Mouse (Mus musculus): ENCODE measurements around the gene Olfr1221. TPM values are rescaled to one million over a fixed set of nuclear protein-coding genes. Genes with fewer than 3 reads are reported as not detected.
"Not testable (repeated sequence)": the region's sequence is repeated elsewhere in the genome, so short reads cannot be mapped to it uniquely, and the experiment has no call there.

Olfr1221 gene
- polyA plus RNA-seq (2014; fragmentation: Nextera tagmentation; extraction: Ambion mirVana), result not detected in 2 replicates

GRCm38 (mm10) chr2:89117183-89117582, at the start of gene Olfr1221:
Gene Olfr1221, minus strand, starts transcription at chr2:89117283.
- Histone ChIP-seq H3K4me2 (replicated peaks; ENCODE audit: low read depth, low read length) (no peak within 1 kb of the TSS), H3K9ac (replicated peaks; ENCODE audit: low read depth, low read length) (no peak within 1 kb of the TSS), H3K9me3 (ENCODE audit: control insufficient read depth, low read depth, low read length) (no peaks in the 10 kb centered on the region), H3K4me1 (ENCODE audit: control insufficient read depth, insufficient read depth, low read length) (no peaks in the 10 kb centered on the region), H3K27me3 (ENCODE audit: control insufficient read depth, insufficient read depth, low read length) (no peaks in the 10 kb centered on the region), H3K36me3 (ENCODE audit: control insufficient read depth, insufficient read depth, low read length) (no peaks in the 10 kb centered on the region), H3K4me3 (ENCODE audit: low read depth, low read length) (no peak within 1 kb of the TSS), H3K27ac (ENCODE audit: low read length) (no peak within 1 kb of the TSS)
- no peak for ATAC-seq (ENCODE audit: insufficient number of reproducible peaks, insufficient read depth, low FRiP score, low read depth)
- 75% methylated on average over 2 of the region's 2 CpGs for WGBS

DNA sequence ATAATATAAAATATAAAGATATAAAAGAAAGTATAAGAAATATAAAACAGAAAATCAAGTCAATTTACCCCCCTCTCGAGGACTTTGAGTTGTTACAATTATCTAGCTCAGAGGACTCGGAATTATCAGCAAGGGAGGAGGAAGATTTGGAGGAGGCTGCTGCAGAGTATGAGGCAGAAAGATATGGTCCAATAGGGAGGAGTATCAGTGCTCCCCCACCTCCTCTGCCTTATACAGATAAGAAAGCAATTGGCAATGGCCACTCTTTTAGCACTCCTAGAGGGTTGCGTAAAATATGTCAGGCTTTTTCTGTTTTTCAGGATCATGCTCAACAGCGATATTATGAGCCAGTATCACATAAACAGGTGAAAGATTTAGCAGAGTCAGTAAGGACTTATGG, 47.6 kb upstream of the Olfr1221 start:
- not testable (repeated sequence) for ATAC-seq (ENCODE audit: insufficient number of reproducible peaks, insufficient read depth, low FRiP score, low read depth); H3K9ac ChIP-seq (replicated peaks; ENCODE audit: low read depth, low read length); H3K27ac ChIP-seq (ENCODE audit: low read length); H3K27me3 ChIP-seq (ENCODE audit: control insufficient read depth, insufficient read depth, low read length); H3K4me3 ChIP-seq (ENCODE audit: low read depth, low read length); H3K4me2 ChIP-seq (replicated peaks; ENCODE audit: low read depth, low read length); H3K36me3 ChIP-seq (ENCODE audit: control insufficient read depth, insufficient read depth, low read length); H3K4me1 ChIP-seq (ENCODE audit: control insufficient read depth, insufficient read depth, low read length); H3K9me3 ChIP-seq (ENCODE audit: control insufficient read depth, low read depth, low read length)
- 88% methylated on average over 4 of the region's 4 CpGs for WGBS

GRCm38 (mm10) chr2:89163991-89164390, 46.9 kb upstream of the Olfr1221 start, which contains the start of gene Olfr1224-ps1:
Gene Olfr1224-ps1, minus strand, starts transcription at chr2:89164091.
- not testable (repeated sequence) for H3K4me2 ChIP-seq (replicated peaks; ENCODE audit: low read depth, low read length); H3K4me3 ChIP-seq (ENCODE audit: low read depth, low read length); H3K36me3 ChIP-seq (ENCODE audit: control insufficient read depth, insufficient read depth, low read length); H3K9ac ChIP-seq (replicated peaks; ENCODE audit: low read depth, low read length); ATAC-seq (ENCODE audit: insufficient number of reproducible peaks, insufficient read depth, low FRiP score, low read depth); H3K27me3 ChIP-seq (ENCODE audit: control insufficient read depth, insufficient read depth, low read length); H3K9me3 ChIP-seq (ENCODE audit: control insufficient read depth, low read depth, low read length); H3K27ac ChIP-seq (ENCODE audit: low read length); H3K4me1 ChIP-seq (ENCODE audit: control insufficient read depth, insufficient read depth, low read length)
- 94% methylated on average over 8 of the region's 8 CpGs for WGBS

DNA sequence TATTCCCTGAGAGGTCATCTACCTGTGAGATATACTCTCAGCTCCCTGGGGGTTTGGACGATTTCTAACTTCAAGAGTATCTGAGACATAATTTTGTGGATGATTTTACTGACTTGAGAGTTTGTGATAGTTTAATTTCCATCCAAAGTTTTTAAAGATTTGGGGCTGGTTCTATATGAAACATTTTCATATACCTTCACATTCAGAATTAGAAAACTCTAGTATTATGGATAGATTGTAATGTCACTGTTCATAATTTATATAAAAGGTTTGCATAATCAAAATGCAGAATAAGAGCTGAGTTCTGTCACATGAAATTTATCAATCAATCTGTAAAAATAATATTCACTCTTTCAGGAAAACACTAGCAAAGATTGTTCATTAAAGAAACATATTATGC, 34.4 kb upstream of the Olfr1221 start, which contains the start of gene Olfr1223:
Gene Olfr1223 (minus strand): TSS at position 101 of the 400 bp plus-strand sequence.
- no peaks in the 10 kb centered on the region for H3K27me3 ChIP-seq (ENCODE audit: control insufficient read depth, insufficient read depth, low read length)
- no peak within 1 kb of the TSS for H3K9ac ChIP-seq (replicated peaks; ENCODE audit: low read depth, low read length)
- no peaks in the 10 kb centered on the region for H3K9me3 ChIP-seq (ENCODE audit: control insufficient read depth, low read depth, low read length)
- 62% methylated on average over 1 of the region's 1 CpGs for WGBS
- no peaks in the 10 kb centered on the region for H3K4me1 ChIP-seq (ENCODE audit: control insufficient read depth, insufficient read depth, low read length)
- no peak within 1 kb of the TSS for H3K27ac ChIP-seq (ENCODE audit: low read length)
- no peak within 1 kb of the TSS for H3K4me3 ChIP-seq (ENCODE audit: low read depth, low read length)
- no peak for ATAC-seq (ENCODE audit: insufficient number of reproducible peaks, insufficient read depth, low FRiP score, low read depth)
- no peak within 1 kb of the TSS for H3K4me2 ChIP-seq (replicated peaks; ENCODE audit: low read depth, low read length)
- no peaks in the 10 kb centered on the region for H3K36me3 ChIP-seq (ENCODE audit: control insufficient read depth, insufficient read depth, low read length)

DNA sequence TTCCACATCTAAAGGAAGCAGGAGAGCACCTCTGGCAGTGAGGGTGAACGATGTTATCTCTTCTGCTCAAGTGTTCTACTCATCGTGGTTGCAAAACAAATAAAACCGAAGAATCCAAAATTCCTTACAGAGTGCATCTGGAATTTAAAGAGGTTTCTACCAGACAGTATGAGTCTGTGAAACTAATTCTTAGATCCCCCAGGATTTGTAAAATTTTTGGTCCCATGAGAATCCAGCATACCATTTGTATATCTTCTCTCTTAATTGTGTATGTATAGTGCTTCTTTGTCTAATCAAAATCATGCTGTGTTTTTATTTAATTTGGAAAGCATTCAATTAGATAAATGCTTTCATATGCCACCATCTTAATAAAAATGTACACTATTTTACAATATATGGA, 15.9 kb upstream of the Olfr1221 start, which contains the start of gene Olfr1222:
Gene Olfr1222 (minus strand): TSS at position 101 of the 400 bp plus-strand sequence.
- Histone ChIP-seq H3K4me2 (replicated peaks; ENCODE audit: low read depth, low read length) (no peak within 1 kb of the TSS), H3K4me1 (ENCODE audit: control insufficient read depth, insufficient read depth, low read length) (no peaks in the 10 kb centered on the region), H3K9me3 (ENCODE audit: control insufficient read depth, low read depth, low read length) (no peaks in the 10 kb centered on the region), H3K36me3 (ENCODE audit: control insufficient read depth, insufficient read depth, low read length) (no peaks in the 10 kb centered on the region), H3K4me3 (ENCODE audit: low read depth, low read length) (no peak within 1 kb of the TSS), H3K27ac (ENCODE audit: low read length) (no peak within 1 kb of the TSS), H3K27me3 (ENCODE audit: control insufficient read depth, insufficient read depth, low read length) (no peaks in the 10 kb centered on the region), H3K9ac (replicated peaks; ENCODE audit: low read depth, low read length) (no peak within 1 kb of the TSS)
- no peak for ATAC-seq (ENCODE audit: insufficient number of reproducible peaks, insufficient read depth, low FRiP score, low read depth)
- 64% methylated on average over 3 of the region's 3 CpGs for WGBS

DNA sequence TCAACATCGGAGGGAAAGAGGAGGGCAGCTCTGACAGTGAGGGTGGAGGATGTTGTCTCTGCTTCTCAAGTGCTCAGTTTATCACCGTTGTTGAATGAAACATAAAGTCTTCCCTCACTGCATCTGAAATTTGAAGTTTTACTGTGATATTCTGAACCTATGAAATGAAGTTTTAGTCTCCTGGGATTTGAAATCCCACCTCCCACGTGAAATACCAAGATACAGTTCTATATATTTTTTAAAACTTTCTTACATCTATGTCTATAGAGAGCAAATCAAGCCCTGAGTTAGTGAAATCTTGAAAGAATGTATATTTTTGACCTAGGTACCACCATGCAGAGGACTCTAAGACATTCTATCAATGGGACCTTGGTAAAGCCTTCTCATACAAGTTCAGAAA, 10.3 kb downstream of the Olfr1221 start, which contains the start of gene Olfr1220:
Gene Olfr1220 (minus strand): TSS at position 101 of the 400 bp plus-strand sequence.
- no peak for ATAC-seq (ENCODE audit: insufficient number of reproducible peaks, insufficient read depth, low FRiP score, low read depth)
- Histone ChIP-seq H3K27ac (ENCODE audit: low read length) (no peak within 1 kb of the TSS), H3K9me3 (ENCODE audit: control insufficient read depth, low read depth, low read length) (no peaks in the 10 kb centered on the region), H3K4me3 (ENCODE audit: low read depth, low read length) (no peak within 1 kb of the TSS), H3K27me3 (ENCODE audit: control insufficient read depth, insufficient read depth, low read length) (no peaks in the 10 kb centered on the region), H3K4me2 (replicated peaks; ENCODE audit: low read depth, low read length) (no peak within 1 kb of the TSS), H3K9ac (replicated peaks; ENCODE audit: low read depth, low read length) (no peak within 1 kb of the TSS), H3K36me3 (ENCODE audit: control insufficient read depth, insufficient read depth, low read length) (no peaks in the 10 kb centered on the region), H3K4me1 (ENCODE audit: control insufficient read depth, insufficient read depth, low read length) (no peaks in the 10 kb centered on the region)
- WGBS, result 75% methylated on average over 3 of the region's 3 CpGs

DNA sequence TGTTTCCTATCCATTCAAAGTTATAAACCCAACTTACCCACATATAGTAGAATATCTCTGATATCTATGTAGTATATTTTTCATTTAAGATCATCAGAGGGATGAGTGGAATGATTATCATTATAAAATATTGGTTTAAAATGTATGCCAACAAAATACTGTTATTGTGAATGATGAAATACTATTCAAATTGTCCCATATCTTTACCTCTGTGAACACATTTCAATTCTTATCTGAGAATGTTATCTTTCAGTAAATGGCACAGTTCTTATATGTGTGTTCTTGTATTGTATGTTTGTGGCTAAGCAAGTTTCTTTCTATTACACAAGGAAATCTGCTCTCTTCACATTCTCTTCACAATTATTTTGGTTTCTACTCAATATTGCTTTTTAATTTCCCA, 11.4 kb downstream of the Olfr1221 start:
- Histone ChIP-seq H3K9ac (replicated peaks; ENCODE audit: low read depth, low read length) (no peak overlapping the region), H3K4me3 (ENCODE audit: low read depth, low read length) (no peak overlapping the region), H3K9me3 (ENCODE audit: control insufficient read depth, low read depth, low read length) (no peaks in the 10 kb centered on the region), H3K27ac (ENCODE audit: low read length) (no peak overlapping the region), H3K36me3 (ENCODE audit: control insufficient read depth, insufficient read depth, low read length) (no peaks in the 10 kb centered on the region), H3K4me1 (ENCODE audit: control insufficient read depth, insufficient read depth, low read length) (no peaks in the 10 kb centered on the region), H3K27me3 (ENCODE audit: control insufficient read depth, insufficient read depth, low read length) (no peaks in the 10 kb centered on the region), H3K4me2 (replicated peaks; ENCODE audit: low read depth, low read length) (no peak overlapping the region)
- no peak for ATAC-seq (ENCODE audit: insufficient number of reproducible peaks, insufficient read depth, low FRiP score, low read depth)

DNA sequence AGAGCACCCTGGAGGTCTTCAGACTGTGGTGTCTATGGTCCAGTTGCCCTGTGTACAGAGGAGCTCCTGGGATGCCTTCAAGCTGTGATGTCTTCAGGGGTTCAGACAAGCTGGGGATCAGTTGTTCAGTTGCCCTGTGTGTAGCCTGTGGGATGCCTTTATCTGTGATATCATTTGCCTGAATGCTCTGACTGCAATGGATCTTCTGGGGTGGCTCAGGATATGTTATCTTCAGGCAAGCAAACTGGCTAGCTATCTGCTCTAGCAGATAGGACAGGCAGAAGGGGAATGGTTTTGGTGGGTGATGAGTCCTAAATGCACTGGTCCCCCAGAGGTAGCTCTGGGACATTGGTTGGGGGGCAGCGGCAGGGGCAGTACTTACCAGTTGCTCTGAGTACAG, 23.2 kb downstream of the Olfr1221 start:
- Histone ChIP-seq H3K9me3 (ENCODE audit: control insufficient read depth, low read depth, low read length) (no peaks in the 10 kb centered on the region), H3K9ac (replicated peaks; ENCODE audit: low read depth, low read length) (no peak overlapping the region), H3K27ac (ENCODE audit: low read length) (no peak overlapping the region), H3K4me1 (ENCODE audit: control insufficient read depth, insufficient read depth, low read length) (no peaks in the 10 kb centered on the region), H3K36me3 (ENCODE audit: control insufficient read depth, insufficient read depth, low read length) (no peaks in the 10 kb centered on the region), H3K27me3 (ENCODE audit: control insufficient read depth, insufficient read depth, low read length) (no peaks in the 10 kb centered on the region), H3K4me2 (replicated peaks; ENCODE audit: low read depth, low read length) (no peak overlapping the region), H3K4me3 (ENCODE audit: low read depth, low read length) (no peak overlapping the region)
- WGBS, result 87% methylated on average over 1 of the region's 1 CpGs
- ATAC-seq (ENCODE audit: insufficient number of reproducible peaks, insufficient read depth, low FRiP score, low read depth), result no peak

DNA sequence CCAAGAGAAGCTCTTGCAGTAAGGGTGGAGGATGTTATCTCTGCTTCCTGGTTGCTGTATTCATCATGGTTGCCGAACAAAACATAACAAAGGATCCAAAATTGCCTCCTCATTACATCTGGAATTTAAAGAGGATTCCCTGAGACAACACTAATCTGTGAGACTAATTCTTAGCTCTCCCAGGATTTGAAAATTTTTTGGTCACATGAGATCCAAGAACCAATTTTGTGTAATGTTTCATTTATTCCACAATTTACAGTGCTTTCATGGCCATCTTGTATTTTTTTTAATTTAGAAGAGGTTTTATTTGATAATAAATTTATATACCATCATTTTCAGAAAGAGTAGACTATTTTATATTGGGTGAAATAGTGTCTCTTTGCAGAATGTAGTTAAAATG, 33.7 kb downstream of the Olfr1221 start, which contains the start of gene Olfr1219:
Gene Olfr1219 (minus strand): TSS at position 101 of the 400 bp plus-strand sequence.
- Histone ChIP-seq H3K27me3 (ENCODE audit: control insufficient read depth, insufficient read depth, low read length) (no peaks in the 10 kb centered on the region), H3K4me3 (ENCODE audit: low read depth, low read length) (no peak within 1 kb of the TSS), H3K27ac (ENCODE audit: low read length) (no peak within 1 kb of the TSS), H3K9ac (replicated peaks; ENCODE audit: low read depth, low read length) (no peak within 1 kb of the TSS), H3K4me1 (ENCODE audit: control insufficient read depth, insufficient read depth, low read length) (no peaks in the 10 kb centered on the region), H3K36me3 (ENCODE audit: control insufficient read depth, insufficient read depth, low read length) (no peaks in the 10 kb centered on the region), H3K9me3 (ENCODE audit: control insufficient read depth, low read depth, low read length) (no peaks in the 10 kb centered on the region), H3K4me2 (replicated peaks; ENCODE audit: low read depth, low read length) (no peak within 1 kb of the TSS)
- 74% methylated on average over 1 of the region's 1 CpGs for WGBS
- ATAC-seq (ENCODE audit: insufficient number of reproducible peaks, insufficient read depth, low FRiP score, low read depth), result no peak

All from stomach, embryonic 14.5 days (tissue).